Mouse (Mus musculus) thymus, adult 2 months (tissue): ENCODE data around the gene Gm49416.

Experiments
- CTCF ChIP-seq: fragments of 200-500 bp; IDR thresholded peaks from 2 replicates; pipeline ENCODE4 v1.5.1; 2012; ENCODE audit warnings: mild to moderate bottlenecking, control low read depth, low read length, moderate library complexity, borderline replicate concordance; ENCODE audit not compliant: control insufficient read depth, poor library complexity, insufficient read depth; ENCODE audit errors: extremely low read depth
- POLR2A ChIP-seq: fragments of 200-500 bp; IDR thresholded peaks from 2 replicates; pipeline ENCODE4 v1.6.1; 2012; ENCODE audit warnings: mild to moderate bottlenecking, low read length, control low read depth, moderate library complexity; ENCODE audit not compliant: control insufficient read depth, poor library complexity, insufficient read depth; ENCODE audit errors: extremely low read depth

- TF ChIP-seq POLR2A: no peak
- TF ChIP-seq CTCF: no peak
These were observed 13.7 kb upstream of the Gm49416 start for GRCm38 (mm10) chr19:8875031-8875430.
